Mouse (Mus musculus) megakaryocyte-erythroid progenitor cell, adult 5-6 weeks (primary cell): Measurements from ENCODE around the gene Adgrb3. TPM values are rescaled to one million over a fixed set of nuclear protein-coding genes. Genes with fewer than 3 reads are reported as not detected.
"Not testable (repeated sequence)": the region's sequence is repeated elsewhere in the genome, so short reads cannot be mapped to it uniquely, and the experiment has no call there.

Experiments used
- ATAC-seq: replicated peaks from 2 replicates; pipeline ENCODE4 v1.8.0; 2016; ENCODE audit warnings: mild to moderate bottlenecking, inconsistent platforms; ENCODE audit not compliant: severe bottlenecking, poor library complexity, low FRiP score, low TSS enrichment
- total RNA-seq, 2 experiments: library from RNA; stranded (forward) in 1 of 2; stranded (reverse) in 1 of 2; fragments of 200-1000, 215-1000 nt in 1 of 2; fragments of >200 nt in 1 of 2; fragmentation: Nextera tagmentation in 1 of 2; gene quantifications; 2 replicates each; pipeline ENCODE4 v1.2.3; 2014 to 2017

The Adgrb3 gene
- total RNA-seq, 2 experiments from 2014 or later = not detected

DNA sequence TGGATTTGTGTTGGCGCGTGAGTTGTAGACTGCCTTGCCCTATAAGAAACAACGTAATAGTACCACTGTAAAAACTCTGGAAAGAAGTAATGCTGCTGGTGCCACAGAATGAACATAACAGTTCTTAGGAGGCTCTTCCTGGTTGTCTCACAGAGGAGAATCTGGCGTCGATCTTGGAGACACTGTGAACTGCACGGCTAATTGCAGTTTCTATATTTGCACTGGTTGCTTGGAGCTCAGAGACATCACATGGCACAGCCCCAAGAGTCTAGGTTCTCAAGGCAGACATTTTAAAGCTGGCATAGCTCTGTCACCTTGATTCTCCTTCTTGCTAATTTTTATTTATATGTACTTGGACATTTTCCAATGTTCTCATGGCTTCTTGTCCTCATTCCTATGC is 769.3 kb downstream of the Adgrb3 start:
- ATAC-seq = no peak

DNA sequence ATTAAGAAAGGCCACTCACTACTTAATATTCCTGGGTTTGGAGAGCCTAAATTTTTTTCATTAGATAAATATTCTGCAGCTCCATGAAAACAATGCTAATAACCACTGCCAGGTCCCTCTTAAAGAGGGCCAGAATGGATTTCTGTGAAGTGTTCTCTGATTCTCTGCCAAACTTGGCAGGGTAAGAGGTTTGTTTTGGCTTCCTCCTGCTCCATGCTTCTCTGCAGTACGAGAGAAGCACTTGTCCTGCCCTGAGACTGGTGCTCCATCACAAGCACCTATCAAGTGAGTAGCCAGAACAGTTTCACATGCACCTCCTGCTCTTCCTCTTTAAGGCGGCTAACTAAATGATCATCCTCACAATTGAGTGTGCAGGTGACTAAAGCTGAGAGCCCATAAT is 771.9 kb downstream of the Adgrb3 start:
- ATAC-seq = no peak

DNA sequence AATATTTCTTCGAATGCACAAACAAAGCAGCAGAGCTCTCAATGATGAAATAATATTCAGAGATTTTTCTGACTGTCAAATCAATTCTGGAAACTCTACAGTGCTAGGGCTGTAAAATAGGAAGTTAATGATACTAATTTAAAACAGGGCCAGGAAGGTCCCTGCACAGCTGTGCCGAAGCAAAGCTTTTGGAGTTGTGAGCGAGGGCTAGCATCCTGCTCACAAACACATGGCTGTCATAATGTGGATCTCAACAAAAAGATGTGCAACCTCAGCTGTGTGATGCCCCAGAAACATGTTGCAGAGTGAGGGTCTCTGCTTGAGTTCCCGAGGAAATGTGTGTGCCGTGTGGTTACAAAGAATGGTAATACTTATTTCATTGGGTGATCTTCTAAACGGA is 772.3 kb downstream of the Adgrb3 start:
- ATAC-seq = no peak

DNA sequence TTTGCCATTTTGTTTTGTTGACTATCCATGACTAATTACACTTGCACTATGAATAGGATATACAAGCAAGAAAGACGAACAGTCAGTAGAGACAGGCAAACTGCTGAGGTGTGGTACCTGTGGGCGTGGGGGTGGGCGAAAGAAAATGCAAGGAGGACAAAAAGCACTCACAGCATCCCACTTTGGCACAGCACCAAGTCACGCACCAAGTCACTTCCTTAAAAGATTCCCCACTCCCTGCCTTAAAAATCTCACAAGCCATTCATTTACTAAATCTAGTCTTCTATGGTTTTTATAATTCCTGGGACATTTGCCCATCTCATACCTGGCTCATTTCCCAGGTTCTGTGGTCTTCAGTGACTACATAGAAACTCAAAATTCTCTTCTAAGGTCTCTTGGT is 787.4 kb downstream of the Adgrb3 start:
- ATAC-seq = no peak

DNA sequence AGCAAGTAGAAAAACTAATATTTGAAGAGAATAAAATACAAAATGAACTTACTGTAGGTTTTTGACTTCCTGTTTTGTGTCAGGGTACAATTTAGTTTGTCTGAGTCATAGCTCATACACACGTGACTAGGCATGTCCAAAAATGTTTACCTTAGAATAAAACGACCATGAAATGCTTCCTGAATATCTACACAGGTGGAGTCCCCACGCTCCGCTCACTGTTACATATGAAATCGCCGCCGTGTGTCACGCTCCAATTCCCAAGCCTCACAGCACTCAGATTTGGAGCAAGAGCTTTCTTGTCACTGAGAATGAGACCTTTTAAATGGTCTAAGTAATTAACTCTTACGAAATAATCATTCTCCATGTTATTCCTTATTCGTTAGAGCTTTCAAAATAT is 795.3 kb downstream of the Adgrb3 start:
- no peak for ATAC-seq

DNA sequence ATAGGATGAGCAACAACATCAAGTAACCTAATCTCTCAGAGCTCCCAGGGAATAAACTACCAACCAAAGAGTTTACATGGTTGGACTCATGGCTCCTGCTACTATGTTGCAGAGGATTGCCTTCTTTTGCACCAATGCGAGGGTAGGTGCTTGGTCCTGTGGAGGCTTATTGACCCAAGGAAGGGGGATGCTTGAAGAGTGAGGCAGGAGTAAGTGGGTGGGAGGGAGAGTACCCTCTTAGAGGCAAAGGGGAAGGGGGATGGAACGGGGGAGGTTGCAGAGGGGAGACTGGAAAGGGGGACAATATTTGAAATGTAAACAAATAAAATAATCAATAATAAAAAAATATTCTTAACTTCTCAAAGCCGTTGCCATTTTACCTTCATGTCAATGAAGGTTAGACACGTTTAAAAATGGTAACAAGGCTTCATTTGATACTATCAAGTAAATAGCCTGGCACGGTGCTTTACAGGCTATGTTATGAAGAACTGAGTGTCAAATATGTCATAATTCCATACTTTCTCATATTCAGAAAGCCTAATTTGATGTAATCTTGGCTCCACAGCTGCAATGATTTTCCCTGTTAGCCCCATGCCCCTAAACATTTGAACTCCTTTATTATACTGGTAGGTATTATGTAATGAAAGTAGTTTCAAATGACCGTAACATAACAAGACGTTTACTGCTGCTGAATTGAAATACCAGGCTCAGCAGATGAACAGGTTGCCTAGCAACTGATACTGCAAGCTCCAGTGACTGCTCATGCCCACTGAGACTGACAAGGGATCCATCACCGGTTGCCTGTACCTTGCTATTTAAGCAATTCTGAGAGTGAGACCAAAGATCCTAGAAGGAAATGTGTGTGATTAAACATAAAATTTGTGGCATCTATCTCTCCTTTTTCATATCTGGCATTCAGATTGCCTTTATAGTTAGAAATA is 796.1 kb downstream of the Adgrb3 start:
- no peak for ATAC-seq

DNA sequence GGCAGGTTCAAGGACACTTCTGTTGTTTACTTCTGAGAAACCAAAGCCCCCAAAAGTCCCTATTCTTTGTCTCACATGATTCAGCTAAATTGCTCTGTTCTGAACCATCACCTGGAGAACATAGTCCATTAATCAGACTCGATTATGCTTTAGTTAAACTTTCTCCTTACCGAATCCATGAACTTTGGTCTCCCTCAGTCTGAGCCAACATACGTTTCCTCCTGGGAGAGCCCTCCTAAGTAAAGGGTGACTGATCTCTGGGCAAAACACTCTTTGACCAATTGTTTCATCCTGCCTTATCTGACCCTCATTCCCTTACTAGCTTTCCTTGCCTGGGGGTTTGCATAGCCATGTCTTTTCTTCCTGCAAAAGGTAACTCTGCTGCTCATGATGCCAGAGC is 806.4 kb downstream of the Adgrb3 start:
- ATAC-seq = no peak

DNA sequence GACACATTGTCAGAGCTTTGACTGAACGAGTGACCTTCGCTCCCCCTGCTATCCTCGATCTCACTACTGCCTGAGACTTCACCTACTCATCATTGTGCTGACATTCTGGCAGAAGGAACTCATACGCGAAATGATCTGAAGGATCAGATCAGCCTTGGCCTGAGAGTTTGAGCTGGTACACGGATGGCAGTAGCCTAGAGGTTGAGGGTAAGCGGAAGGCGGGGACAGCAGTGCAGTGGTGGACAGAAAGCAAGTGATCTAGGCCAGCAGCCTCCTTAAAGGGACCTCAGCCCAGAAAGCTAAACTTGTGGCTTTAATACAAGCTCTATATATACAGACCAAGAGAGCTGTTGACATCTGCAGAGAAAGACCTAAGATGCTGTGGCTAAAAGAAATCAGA is 811.7 kb downstream of the Adgrb3 start:
- ATAC-seq = not testable (repeated sequence)
